29 mouse cellular contexts compared by ENCODE assay signal in genomic region chr2:69239315-69239714, GRCm38 (mm10). TPM values are rescaled to one million over a fixed set of nuclear protein-coding genes. Genes with fewer than 3 reads are reported as not detected.
DNase-seq lines count a peak whose midpoint lies in the region; ATAC-seq and TF ChIP-seq lines count a peak whose summit lies in the region.
"Had no signal": no experiment of that assay in that cellular context is flagged by ENCODE, and none has a peak within 500 bp of the region (broad histone marks: within the 10 kb centered on the region; RNA-seq: fewer than 3 reads in every experiment).

No protein-coding gene starts in this region.

- DNase-seq in kidney, adult 2 months: no peak
- DNase-seq in kidney, postnatal 0 days (ENCODE audit: low spot score): peak; percentile 69
- DNase-seq in kidney, postnatal 25 days: no peak
- DNase-seq in yolk sac, embryonic 10.5 days (ENCODE audit: low spot score): peak; percentile 55
- no peak for DNase-seq in spleen, postnatal 4 days (ENCODE audit: low spot score in 2 of 2)
- DNase-seq: adrenal gland, postnatal 14 days; B cell, adult 2 months; cerebellum, adult 11 months; cerebellum, adult 2 months; cerebellum, adult 9-11 months; cerebellum, postnatal 25 days; forebrain, postnatal 0 days; gastrocnemius, adult 2 months; gastrocnemius, postnatal 14 days; heart, adult 11 months had no signal

- H3K9me3 ChIP-seq in kidney, embryonic 14.5 days (ENCODE audit: control insufficient read depth, low read length): no peaks in the 10 kb centered on the region
- H3K9me3 ChIP-seq in kidney, postnatal 0 days (replicated peaks; ENCODE audit: low read length): no peaks in the 10 kb centered on the region
- H3K9me3 ChIP-seq in intestine, embryonic 16.5 days (ENCODE audit: control insufficient read depth, low read length): no peaks in the 10 kb centered on the region
- H3K9me3 ChIP-seq: embryonic facial prominence, embryonic 12.5 days; embryonic facial prominence, embryonic 15.5 days; G1E; hindbrain, embryonic 12.5 days had no signal

- TF ChIP-seq CTCF in kidney, adult 2 months (conservative IDR thresholded peaks at IDR 0.05; ENCODE audit: insufficient read depth, insufficient read length, low read depth, low read length): no peak
- no peak for TF ChIP-seq CTCF in kidney, postnatal 0 days (IDR thresholded peaks at IDR 0.05; ENCODE audit: low read depth)

- H3K4me2 ChIP-seq in kidney, embryonic 14.5 days (replicated peaks; ENCODE audit: low read depth, low read length): no peak overlapping the region
- no peak overlapping the region for H3K4me2 ChIP-seq in kidney, postnatal 0 days (ENCODE audit: low read length)
- no peak overlapping the region for H3K4me2 ChIP-seq in intestine, embryonic 16.5 days (ENCODE audit: low read depth, low read length)
- H3K4me2 ChIP-seq: embryonic facial prominence, embryonic 12.5 days; embryonic facial prominence, embryonic 15.5 days; heart, embryonic 11.5 days; hindbrain, embryonic 12.5 days had no signal

- no peak for TF ChIP-seq POLR2A in kidney, adult 2 months (IDR thresholded peaks at IDR 0.05; ENCODE audit: low read depth, low read length)

- no peak overlapping the region for H3K27ac ChIP-seq in kidney, embryonic 14.5 days (ENCODE audit: low read depth, low read length)
- no peak overlapping the region for H3K27ac ChIP-seq in kidney, adult 2 months (ENCODE audit: insufficient read depth, low read depth, low read length)
- H3K27ac ChIP-seq in kidney, postnatal 0 days: no peak overlapping the region
- no peak overlapping the region for H3K27ac ChIP-seq in intestine, embryonic 16.5 days (ENCODE audit: low read length)
- H3K27ac ChIP-seq: embryonic facial prominence, embryonic 12.5 days; embryonic facial prominence, embryonic 15.5 days; gastrocnemius, adult 2 months; hindbrain, embryonic 12.5 days had no signal

- 14% methylated on average over 9 of the region's 9 CpGs for WGBS in kidney, embryonic 14.5 days
- WGBS in kidney, adult 2 months: 42% methylated on average over 9 of the region's 9 CpGs
- WGBS in kidney, postnatal 0 days: 25% methylated on average over 9 of the region's 9 CpGs
- WGBS in intestine, embryonic 16.5 days: 60% methylated on average over 9 of the region's 9 CpGs

- H3K4me3 ChIP-seq in kidney, embryonic 14.5 days (ENCODE audit: low read length): no peak overlapping the region
- H3K4me3 ChIP-seq in kidney, adult 2 months (ENCODE audit: insufficient read depth, low read depth, low read length): no peak overlapping the region
- H3K4me3 ChIP-seq in kidney, postnatal 0 days (replicated peaks; ENCODE audit: low read depth, low read length): no peak overlapping the region
- no peak overlapping the region for H3K4me3 ChIP-seq in intestine, embryonic 16.5 days (ENCODE audit: low read length)
- H3K4me3 ChIP-seq: embryonic facial prominence, embryonic 12.5 days; embryonic facial prominence, embryonic 15.5 days; gastrocnemius, adult 2 months; hindbrain, embryonic 12.5 days had no signal

- H3K27me3 ChIP-seq in kidney, embryonic 14.5 days (ENCODE audit: control insufficient read depth, insufficient read depth, low read length): no peaks in the 10 kb centered on the region
- no peaks in the 10 kb centered on the region for H3K27me3 ChIP-seq in kidney, adult 2 months (replicated peaks; ENCODE audit: control insufficient read depth, insufficient read depth, low read length)
- no peaks in the 10 kb centered on the region for H3K27me3 ChIP-seq in kidney, postnatal 0 days (ENCODE audit: insufficient read depth, low read length)
- no peaks in the 10 kb centered on the region for H3K27me3 ChIP-seq in intestine, embryonic 16.5 days (replicated peaks; ENCODE audit: control insufficient read depth, insufficient read depth, low read length)
- H3K27me3 ChIP-seq: CH12.LX; embryonic facial prominence, embryonic 12.5 days; embryonic facial prominence, embryonic 15.5 days; hindbrain, embryonic 12.5 days; Patski had no signal

- H3K9ac ChIP-seq in kidney, embryonic 14.5 days (ENCODE audit: low read depth, low read length): no peak overlapping the region
- no peak overlapping the region for H3K9ac ChIP-seq in kidney, postnatal 0 days (ENCODE audit: low read depth, low read length)
- H3K9ac ChIP-seq in intestine, embryonic 16.5 days (ENCODE audit: low read depth, low read length): no peak overlapping the region
- H3K9ac ChIP-seq: embryonic facial prominence, embryonic 12.5 days; embryonic facial prominence, embryonic 15.5 days; forebrain, postnatal 0 days; hindbrain, embryonic 12.5 days had no signal

- H3K36me3 ChIP-seq in kidney, embryonic 14.5 days (ENCODE audit: control insufficient read depth, insufficient read depth, low read length): no peaks in the 10 kb centered on the region
- no peaks in the 10 kb centered on the region for H3K36me3 ChIP-seq in kidney, adult 2 months (ENCODE audit: control insufficient read depth, insufficient read depth, low read length)
- no peaks in the 10 kb centered on the region for H3K36me3 ChIP-seq in kidney, postnatal 0 days (ENCODE audit: insufficient read depth, low read length)
- no peaks in the 10 kb centered on the region for H3K36me3 ChIP-seq in intestine, embryonic 16.5 days (ENCODE audit: control insufficient read depth, insufficient read depth, low read length)
- H3K36me3 ChIP-seq: embryonic facial prominence, embryonic 12.5 days; embryonic facial prominence, embryonic 15.5 days; G1E; hindbrain, embryonic 12.5 days had no signal

- ATAC-seq in kidney, embryonic 14.5 days (ENCODE audit: low FRiP score, low TSS enrichment): peak; percentile 73
- ATAC-seq in kidney, postnatal 0 days (replicated peaks; ENCODE audit: low FRiP score, low read depth): no peak; the same call in 1 of the 2 replicates
- peak; percentile 44; the same call in 1 of the 2 replicates for ATAC-seq in intestine, embryonic 16.5 days
- ATAC-seq: forebrain, embryonic 14.5 days; forebrain, postnatal 0 days; Patski had no signal

- H3K4me1 ChIP-seq in kidney, embryonic 14.5 days (ENCODE audit: control insufficient read depth, insufficient read depth, low read length): 0 out of 2 replicates have a peak, but pooled peaks cover 5% of the 10 kb centered on the region
- H3K4me1 ChIP-seq in kidney, adult 2 months (ENCODE audit: control insufficient read depth, insufficient read depth, low read length): no peaks in the 10 kb centered on the region
- H3K4me1 ChIP-seq in kidney, postnatal 0 days (replicated peaks; ENCODE audit: insufficient read depth, low read length): no peaks in the 10 kb centered on the region
- H3K4me1 ChIP-seq in intestine, embryonic 16.5 days (ENCODE audit: control insufficient read depth, insufficient read depth, low read length): no peaks in the 10 kb centered on the region
- H3K4me1 ChIP-seq: embryonic facial prominence, embryonic 12.5 days; embryonic facial prominence, embryonic 15.5 days; hindbrain, embryonic 12.5 days had no signal

RNA-seq across cellular contexts. Expression of gene G6pc2, which starts 28.4 kb away (rescaled TPM):
- 3.8 and 5.0 TPM in 2 replicates for polyA plus RNA-seq in kidney, embryonic 14.5 days (2014; fragmentation: Nextera tagmentation; extraction: Ambion mirVana)
- 0.56 and 0.89 TPM in 2 replicates for polyA plus RNA-seq in kidney, adult 2 months (2012; rRNA removed)
- 4.4 and 4.8 TPM in 2 replicates for polyA plus RNA-seq in kidney, postnatal 0 days (2015; fragmentation: Nextera tagmentation; extraction: Ambion mirVana)
- 0.34 and 0.45 TPM in 2 replicates for polyA plus RNA-seq in intestine, embryonic 16.5 days (2015; fragmentation: Nextera tagmentation; extraction: Ambion mirVana)
- polyA plus RNA-seq: cerebellum, adult 2 months; embryonic facial prominence, embryonic 15.5 days; forebrain, embryonic 11.5 days; forebrain, postnatal 0 days; frontal cortex, adult 2 months; G1E; heart, embryonic 14.5 days; heart, postnatal 0 days had no signal

RNA-seq across cellular contexts. Expression of gene Spc25, which starts 33.3 kb away (rescaled TPM):
- 268 and 319 TPM in 2 replicates for polyA plus RNA-seq in kidney, embryonic 14.5 days (2014; fragmentation: Nextera tagmentation; extraction: Ambion mirVana)
- polyA plus RNA-seq in kidney, adult 2 months (2012; rRNA removed): 7.3 and 9.3 TPM in 2 replicates
- 165 and 184 TPM in 2 replicates for polyA plus RNA-seq in kidney, postnatal 0 days (2015; fragmentation: Nextera tagmentation; extraction: Ambion mirVana)
- 113 and 123 TPM in 2 replicates for polyA plus RNA-seq in intestine, embryonic 16.5 days (2015; fragmentation: Nextera tagmentation; extraction: Ambion mirVana)

Comparison
In these comparisons a context has a peak if more than half of its experiments do, and no peak if none do; other contexts are left out.
1. DNase-seq: peak in kidney, postnatal 0 days (single experiment) and yolk sac, embryonic 10.5 days (single experiment); none in kidney, adult 2 months (single experiment), kidney, postnatal 25 days (0 of 2) and spleen, postnatal 4 days (0 of 2).
2. RNA of gene Spc25, which starts 33.3 kb away (polyA plus RNA-seq): 268 to 319 TPM in kidney, embryonic 14.5 days, 165 to 184 TPM in kidney, postnatal 0 days and 113 to 123 TPM in intestine, embryonic 16.5 days; 7.3 to 9.3 TPM in kidney, adult 2 months; every median in the first group is over 10 times any median in the second.